In genomic region chr11:75152603-75153557, GRCm38 (mm10) we compare ENCODE assay signal across 8 mouse cellular contexts. TPM values are rescaled to one million over a fixed set of nuclear protein-coding genes. Genes with fewer than 3 reads are reported as not detected.
DNase-seq lines count a peak whose midpoint lies in the region; ATAC-seq and TF ChIP-seq lines count a peak whose summit lies in the region.

No protein-coding gene starts in this region.

- TF ChIP-seq CTCF in heart, adult 2 months (IDR thresholded peaks at IDR 0.05): no peak
- TF ChIP-seq CTCF in small intestine, adult 2 months (IDR thresholded peaks at IDR 0.05; ENCODE audit: extremely low read depth, insufficient read length, insufficient replicate concordance, low read depth, low read length): no peak

- H3K36me3 ChIP-seq in heart, adult 2 months (ENCODE audit: control insufficient read depth, insufficient read depth, low read length): peaks cover 2% of the 10 kb centered on the region
- peaks cover 6% of the 10 kb centered on the region; the same call in 1 of the 2 replicates for H3K36me3 ChIP-seq in small intestine, adult 2 months (ENCODE audit: control insufficient read depth, insufficient read depth, low read length)

- peak; percentile 88; the same call in 1 of the 2 replicates for ATAC-seq in cerebellum, adult (ENCODE audit: insufficient number of reproducible peaks, low FRiP score, low TSS enrichment)
- ATAC-seq in CD4-positive, CD25-positive, alpha-beta regulatory T cell, adult 4 months: peak; percentile 33

- WGBS in heart, adult 2 months: 29% methylated on average over 18 of the region's 18 CpGs
- WGBS in small intestine, adult 2 months: 73% methylated on average over 18 of the region's 18 CpGs

- no peaks in the 10 kb centered on the region for H3K27me3 ChIP-seq in heart, adult 2 months (ENCODE audit: control insufficient read depth, insufficient read depth, low read length)
- H3K27me3 ChIP-seq in small intestine, adult 2 months (ENCODE audit: control insufficient read depth, insufficient read depth, low read length): no peaks in the 10 kb centered on the region

- intact Hi-C loops in heart, adult 2 months (cut with DNase I): no loop called here

- H3K4me1 ChIP-seq in heart, adult 2 months (ENCODE audit: control insufficient read depth, insufficient read depth, low read length): peaks cover 37% of the 10 kb centered on the region
- peaks cover 6% of the 10 kb centered on the region for H3K4me1 ChIP-seq in small intestine, adult 2 months (ENCODE audit: control insufficient read depth, insufficient read depth, insufficient read length, low read length)

- H3K9ac ChIP-seq in heart, adult 2 months (ENCODE audit: low read depth, low read length): peak overlapping the region; percentile 23

- no peak overlapping the region for H3K4me3 ChIP-seq in heart, adult 2 months
- H3K4me3 ChIP-seq in small intestine, adult 2 months (ENCODE audit: low read depth, low read length): peak overlapping the region; percentile 10; the same call in 1 of the 2 replicates

- H3K27ac ChIP-seq in heart, adult 2 months: peak overlapping the region; percentile 78
- H3K27ac ChIP-seq in small intestine, adult 2 months (ENCODE audit: insufficient read depth, low read depth, low read length): peak overlapping the region; percentile 35

- DNase-seq in cerebellum, postnatal 4 days (ENCODE audit: low spot score in 2 of 2): no peak
- DNase-seq in heart, adult 2 months: peak; percentile 77 to 79
- DNase-seq in kidney, postnatal 10 days: peak; percentile 79
- DNase-seq in retina, embryonic 14.5 days (ENCODE audit: low spot score): no peak
- no peak for DNase-seq in gastrocnemius, adult 8-10 months (ENCODE audit: low spot score in 2 of 2)

- TF ChIP-seq EP300 in heart, adult 2 months (IDR thresholded peaks at IDR 0.05; ENCODE audit: insufficient read depth, low read depth, low read length): peak; percentile 51; the same call in 1 of the 2 replicates

- TF ChIP-seq POLR2A in heart, adult 2 months (IDR thresholded peaks at IDR 0.05; ENCODE audit: insufficient read depth, low read depth, low read length): no peak
- no peak for TF ChIP-seq POLR2A in small intestine, adult 2 months (IDR thresholded peaks at IDR 0.05; ENCODE audit: low read depth, low read length)

- no peaks in the 10 kb centered on the region for H3K79me2 ChIP-seq in heart, adult 2 months (replicated peaks; ENCODE audit: control insufficient read depth, insufficient read depth, low read length)

RNA-seq across cellular contexts. Expression of gene Hic1, which starts 16.4 kb away (rescaled TPM):
- polyA plus RNA-seq in CD4-positive, CD25-positive, alpha-beta regulatory T cell, adult 4 months (2017; shearing (Covaris generic)): under 1 TPM in 1 of 2 experiments, not detected in 1; 0.36 TPM
- total RNA-seq in heart, adult 2 months (2021): 10 to 100 TPM; 12.6 to 13.6 TPM
- 15.5 and 19.6 TPM in 2 replicates for polyA plus RNA-seq in heart, adult 2 months (2012; rRNA removed)
- polyA plus RNA-seq in small intestine, adult 2 months (2012; rRNA removed): 22.9 and 29.6 TPM in 2 replicates
- 1 to 10 TPM; 2.7 to 5.0 (median 4.0) TPM for total RNA-seq in gastrocnemius, adult 8-10 months (2022)

RNA-seq across cellular contexts. Expression of gene Ovca2, which starts 25.8 kb away (rescaled TPM):
- polyA plus RNA-seq in CD4-positive, CD25-positive, alpha-beta regulatory T cell, adult 4 months (2017; shearing (Covaris generic)): 10 to 100 TPM; 19.2 to 29.4 TPM
- 1 to 10 TPM; 5.7 to 6.1 TPM for total RNA-seq in heart, adult 2 months (2021)
- polyA plus RNA-seq in heart, adult 2 months (2012; rRNA removed): 11.1 and 16.7 TPM in 2 replicates
- 12.8 and 14.2 TPM in 2 replicates for polyA plus RNA-seq in small intestine, adult 2 months (2012; rRNA removed)
- 1 to 10 TPM; 2.0 to 4.5 (median 2.3) TPM for total RNA-seq in gastrocnemius, adult 8-10 months (2022)

RNA-seq across cellular contexts. Expression of gene Dph1, which starts 38.2 kb away (rescaled TPM):
- 10 to 100 TPM; 11.0 to 20.6 TPM for polyA plus RNA-seq in CD4-positive, CD25-positive, alpha-beta regulatory T cell, adult 4 months (2017; shearing (Covaris generic))
- 10 to 100 TPM in 1 of 2 experiments, 1 to 10 TPM in 1; 8.5 to 11.6 TPM for total RNA-seq in heart, adult 2 months (2021)
- 21.7 and 32.9 TPM in 2 replicates for polyA plus RNA-seq in heart, adult 2 months (2012; rRNA removed)
- 9.9 and 13.7 TPM in 2 replicates for polyA plus RNA-seq in small intestine, adult 2 months (2012; rRNA removed)
- total RNA-seq in gastrocnemius, adult 8-10 months (2022): 1 to 10 TPM; 4.2 to 6.9 (median 5.4) TPM

RNA-seq across cellular contexts. Expression of gene Rtn4rl1, which starts 40.7 kb away (rescaled TPM):
- 1 to 10 TPM; 1.5 to 1.8 TPM for polyA plus RNA-seq in CD4-positive, CD25-positive, alpha-beta regulatory T cell, adult 4 months (2017; shearing (Covaris generic))
- total RNA-seq in heart, adult 2 months (2021): 1 to 10 TPM; 8.4 to 9.4 TPM
- 7.5 and 10.4 TPM in 2 replicates for polyA plus RNA-seq in heart, adult 2 months (2012; rRNA removed)
- polyA plus RNA-seq in small intestine, adult 2 months (2012; rRNA removed): 8.6 and 11.8 TPM in 2 replicates
- total RNA-seq in gastrocnemius, adult 8-10 months (2022): 1 to 10 TPM in 1 of 4 experiments, under 1 TPM in 3; 0.63 to 1.3 (median 0.94) TPM

Comparison
In these comparisons a context has a peak if more than half of its experiments do, and no peak if none do; other contexts are left out.
1. DNase-seq: peak in heart, adult 2 months (2 of 2) and kidney, postnatal 10 days (single experiment); none in cerebellum, postnatal 4 days (0 of 2), retina, embryonic 14.5 days (single experiment) and gastrocnemius, adult 8-10 months (0 of 2).
2. RNA of gene Hic1, which starts 16.4 kb away (polyA plus RNA-seq): 22.9 to 29.6 TPM in small intestine, adult 2 months and 15.5 to 19.6 TPM in heart, adult 2 months; 0.36 TPM in CD4-positive, CD25-positive, alpha-beta regulatory T cell, adult 4 months; every median in the first group is over 10 times any median in the second.